Mouse (Mus musculus) kidney, adult 11 months (tissue): ENCODE measurements around the gene Scaf1.
"Not testable (repeated sequence)": the region's sequence is repeated elsewhere in the genome, so short reads cannot be mapped to it uniquely, and the experiment has no call there.

Experiments used
- DNase-seq: peaks from one replicate; pipeline ENCODE4 v3.0.0; 2022

Gene Scaf1

GRCm38 (mm10) chr7:45043307-45043706 is 27.1 kb upstream of the Scaf1 start:
- DNase-seq, result no peak

DNA sequence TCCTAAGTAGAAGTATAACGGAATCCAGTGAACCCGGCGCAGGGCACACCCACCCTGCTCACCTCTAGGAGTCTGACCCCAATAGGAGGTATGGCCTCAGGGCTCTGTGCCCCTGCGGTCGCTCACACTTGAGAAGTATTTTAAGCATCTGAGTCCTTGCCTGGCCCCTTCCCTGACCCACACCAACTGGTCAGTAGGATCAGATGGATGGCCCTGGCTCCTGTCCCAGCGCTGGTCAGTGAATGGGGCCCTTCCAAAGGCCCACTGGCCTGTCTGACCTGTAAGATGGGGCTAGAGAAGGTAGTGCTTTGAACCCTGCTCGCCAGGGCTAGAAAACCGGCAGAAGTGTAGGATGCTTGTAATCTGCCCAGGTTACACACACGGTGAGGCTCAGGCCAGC is 24.7 kb upstream of the Scaf1 start:
- DNase-seq, result no peak

GRCm38 (mm10) chr7:45038411-45038810 is 22.2 kb upstream of the Scaf1 start:
- no peak for DNase-seq

- no peak for DNase-seq
Measured at GRCm38 (mm10) chr7:45037720-45038361, 21.7 kb upstream of the Scaf1 start.

- DNase-seq, result no peak
Measured at GRCm38 (mm10) chr7:45036702-45037101, 20.5 kb upstream of the Scaf1 start.

DNA sequence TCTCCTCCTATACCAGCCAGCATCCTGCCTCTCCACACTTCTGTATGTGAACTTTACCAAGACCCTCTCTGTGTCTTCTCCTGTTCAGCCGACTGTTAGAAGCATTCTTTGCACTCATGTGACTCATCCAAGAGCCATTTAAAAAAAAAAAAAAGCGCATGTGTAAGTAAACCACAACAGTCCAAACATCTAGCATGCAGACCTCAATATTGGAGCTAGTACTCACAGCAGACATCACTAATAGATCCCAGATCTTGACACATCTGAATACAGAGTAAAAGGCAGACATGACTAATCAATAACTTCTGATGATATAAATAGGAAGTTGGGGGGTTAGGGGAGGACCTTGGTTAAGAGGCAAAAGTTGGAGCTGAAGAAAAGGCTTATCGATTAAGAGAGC is 19.5 kb upstream of the Scaf1 start:
- no peak for DNase-seq

DNA sequence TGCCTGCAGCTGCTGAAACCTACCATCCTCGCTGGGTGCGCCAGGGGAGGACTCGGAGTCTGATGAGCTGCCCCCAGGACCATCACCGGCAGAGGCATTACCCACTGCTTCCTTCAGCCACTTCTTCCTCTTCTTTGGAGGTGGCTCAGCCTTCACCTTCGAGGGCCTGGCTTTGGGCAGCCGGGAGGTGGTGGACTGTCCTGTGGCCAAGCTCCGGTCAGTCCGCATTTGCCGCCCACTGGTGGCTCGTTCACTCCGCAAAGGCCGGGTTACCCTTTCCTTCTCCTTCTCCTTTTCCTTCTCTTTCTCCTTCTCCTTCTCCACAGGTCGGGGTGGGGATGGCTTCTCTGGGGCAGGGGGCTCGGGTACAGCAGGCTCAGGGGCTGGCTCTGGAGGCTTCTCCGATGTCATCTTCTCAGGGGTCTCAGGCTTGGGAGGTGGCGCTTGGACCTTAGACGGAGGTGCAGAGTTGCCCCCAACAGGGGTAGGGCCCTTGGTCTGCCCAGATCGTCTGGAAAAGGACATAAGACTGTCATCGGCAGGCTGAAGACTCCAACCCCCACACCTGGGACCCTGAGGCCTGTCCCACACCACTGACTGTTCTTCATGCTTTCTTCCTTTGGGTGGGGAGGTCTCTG is 17.7 kb upstream of the Scaf1 start:
- no peak for DNase-seq

DNA sequence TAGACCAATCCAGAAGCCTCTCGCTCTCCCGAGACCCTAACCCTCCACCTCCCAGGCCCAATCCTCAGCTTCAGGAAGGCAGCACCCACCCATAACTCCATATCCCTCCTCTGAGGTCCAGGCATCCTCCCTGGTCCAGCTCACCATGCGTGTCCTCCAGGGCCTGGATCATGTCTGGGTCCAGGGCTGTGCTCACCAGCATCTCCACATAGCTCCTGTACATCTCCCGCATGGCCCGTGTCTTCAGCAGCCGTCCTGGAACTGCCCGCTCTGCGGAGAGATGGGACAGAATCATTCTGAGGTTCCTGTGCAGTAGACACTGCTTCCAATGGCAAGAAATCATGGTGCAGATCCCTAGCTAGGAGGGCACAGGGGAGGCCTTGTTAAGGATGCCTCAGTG is 14.7 kb upstream of the Scaf1 start:
- DNase-seq, result no peak

- DNase-seq, result no peak
Measured at GRCm38 (mm10) chr7:45029995-45030394, 13.8 kb upstream of the Scaf1 start.

GRCm38 (mm10) chr7:45028351-45028750 is 12.2 kb upstream of the Scaf1 start:
- no peak for DNase-seq

DNA sequence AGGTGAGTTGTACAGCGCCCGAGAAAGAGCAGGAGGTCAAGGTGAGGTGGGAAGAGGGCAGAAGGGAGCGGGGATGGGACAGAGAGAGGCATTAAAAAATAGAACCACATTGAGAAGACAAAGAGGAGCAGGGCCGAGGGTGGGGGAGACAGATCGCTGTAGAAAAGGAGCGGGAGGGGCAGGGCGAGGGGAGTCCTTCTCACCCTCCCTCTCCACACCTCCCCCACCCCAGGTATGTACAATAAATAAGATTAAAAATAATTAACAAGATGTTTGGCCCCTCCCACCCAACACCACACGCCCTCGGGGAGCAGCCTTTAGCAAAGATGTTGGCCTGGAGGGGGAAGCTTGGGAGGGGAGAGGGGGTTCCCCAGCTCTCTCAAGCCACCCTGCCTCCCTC is 11.6 kb upstream of the Scaf1 start:
- no peak for DNase-seq

DNA sequence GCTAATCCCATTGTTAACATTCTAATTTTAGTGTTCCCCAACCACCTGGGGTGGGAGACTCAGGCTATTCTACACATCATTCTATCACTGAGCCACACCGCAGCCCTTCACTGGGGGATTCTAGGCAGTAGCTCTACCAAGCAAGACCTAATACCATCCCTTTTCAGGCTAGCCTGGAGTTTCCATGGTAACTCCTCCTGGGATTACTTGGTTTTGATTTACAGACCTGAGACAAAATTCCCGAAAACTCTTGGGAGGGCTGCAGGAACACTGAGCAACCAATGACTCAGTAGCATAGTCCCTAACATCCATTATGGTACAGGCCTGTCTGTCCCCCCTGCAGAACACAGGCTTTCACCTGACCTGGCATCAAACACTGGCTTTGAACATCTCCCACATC is 10.1 kb upstream of the Scaf1 start:
- DNase-seq, result no peak

DNA sequence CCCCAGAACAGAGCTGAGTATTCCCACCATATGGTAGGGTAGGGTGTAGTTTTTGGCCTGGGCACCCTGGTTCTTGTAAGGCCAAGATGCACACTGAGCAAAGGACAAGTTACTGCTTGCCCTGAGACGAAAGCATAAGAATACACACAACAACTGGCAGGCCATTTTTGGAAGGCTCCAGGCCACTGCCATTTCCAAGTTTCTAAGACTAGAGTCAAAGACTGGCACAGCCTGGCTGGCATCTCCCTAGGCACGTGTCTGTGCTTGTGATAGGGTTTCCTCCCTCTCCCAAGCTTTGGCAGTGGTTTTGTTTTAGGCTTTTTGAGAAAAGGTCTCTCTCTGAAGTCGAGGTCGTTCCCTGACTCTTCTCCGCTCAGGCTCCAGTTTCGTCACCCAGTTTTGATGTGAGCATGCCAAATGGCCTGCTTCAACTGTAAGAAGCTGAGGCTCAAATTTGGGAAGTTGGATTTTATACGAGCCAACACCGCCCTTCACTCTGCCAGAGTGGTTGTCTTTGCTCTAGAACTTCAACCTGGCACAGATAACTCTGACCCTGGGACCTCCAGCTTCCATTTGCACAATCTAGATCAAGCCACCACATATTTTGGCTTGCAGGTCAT is 9.5 kb upstream of the Scaf1 start:
- DNase-seq, result no peak

DNA sequence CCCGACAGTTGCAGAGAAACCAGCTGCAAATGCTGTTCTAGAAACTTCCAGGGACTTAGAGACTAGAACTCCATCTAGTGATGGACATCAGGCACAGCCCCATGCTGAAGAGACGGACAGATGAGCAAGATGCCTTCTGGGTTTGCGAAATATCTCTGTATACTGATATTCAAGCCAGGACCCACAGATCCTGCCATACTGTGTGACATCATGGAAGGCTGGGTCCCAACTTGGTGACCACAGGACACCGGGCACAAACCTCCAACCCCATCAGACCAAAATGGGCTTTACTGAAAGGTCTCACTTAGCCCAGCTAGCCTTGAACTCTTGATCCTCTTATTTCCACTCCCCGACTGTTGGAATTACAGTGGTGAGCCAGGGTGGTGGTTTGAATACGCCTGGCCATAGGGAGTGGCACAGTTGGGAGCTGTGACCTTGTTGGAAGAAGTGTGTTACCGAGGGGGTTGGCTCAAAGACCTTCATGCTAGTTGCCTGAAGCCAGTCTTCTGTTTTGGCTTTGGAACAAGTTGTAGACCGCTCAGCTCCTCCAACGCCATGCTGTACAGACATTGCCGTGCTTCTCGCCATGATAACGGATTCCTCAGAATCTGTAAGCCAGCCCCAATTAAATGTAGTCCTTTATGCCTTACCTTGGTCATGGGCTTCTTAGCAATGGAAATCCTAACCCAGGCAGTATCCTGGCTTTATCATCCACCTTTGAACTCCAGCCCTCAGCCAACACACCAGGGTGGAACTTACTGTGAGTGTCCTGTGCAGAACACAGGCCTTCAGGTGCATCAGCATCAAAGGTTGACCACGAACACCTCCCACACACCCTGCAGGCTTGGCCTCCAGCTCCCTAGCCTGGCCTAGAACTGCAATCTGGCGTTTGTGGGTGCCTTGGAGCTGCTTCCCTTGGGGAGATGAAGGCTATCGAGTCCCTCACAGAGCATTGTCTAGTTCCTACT is 8.4 kb upstream of the Scaf1 start:
- no peak for DNase-seq

DNA sequence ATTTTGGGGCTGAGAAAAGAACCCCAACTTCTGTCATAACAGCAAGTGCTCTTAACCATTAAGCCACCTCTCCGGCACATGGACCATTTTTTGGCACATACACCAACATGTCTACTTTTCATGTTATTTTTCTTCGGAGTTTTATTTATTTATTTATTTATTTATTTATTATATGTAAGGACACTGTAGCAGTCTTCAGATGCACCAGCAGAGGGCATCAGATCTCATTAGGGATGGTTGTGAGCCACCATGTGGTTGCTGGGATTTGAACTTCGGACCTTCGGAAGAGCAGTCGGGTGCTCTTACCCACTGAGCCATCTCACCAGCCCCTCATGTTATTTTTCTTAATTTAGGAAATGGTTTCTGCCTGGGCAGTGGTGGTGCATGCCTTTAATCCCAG is 7.5 kb upstream of the Scaf1 start:
- DNase-seq, result not testable (repeated sequence)

- DNase-seq, result no peak
Measured at GRCm38 (mm10) chr7:45020225-45020624, 4.1 kb upstream of the Scaf1 start.

GRCm38 (mm10) chr7:45019031-45019571 is 2.9 kb upstream of the Scaf1 start:
- peak; percentile 76 for DNase-seq

GRCm38 (mm10) chr7:45017242-45018061 is 1.3 kb upstream of the Scaf1 start, which contains the start of gene Rras:
Rras (plus strand) TSS chr7:45017961.
- peak; percentile 99 for DNase-seq

GRCm38 (mm10) chr7:45016761-45017160 is 598 bp upstream of the Scaf1 start:
- DNase-seq, result no peak

DNA sequence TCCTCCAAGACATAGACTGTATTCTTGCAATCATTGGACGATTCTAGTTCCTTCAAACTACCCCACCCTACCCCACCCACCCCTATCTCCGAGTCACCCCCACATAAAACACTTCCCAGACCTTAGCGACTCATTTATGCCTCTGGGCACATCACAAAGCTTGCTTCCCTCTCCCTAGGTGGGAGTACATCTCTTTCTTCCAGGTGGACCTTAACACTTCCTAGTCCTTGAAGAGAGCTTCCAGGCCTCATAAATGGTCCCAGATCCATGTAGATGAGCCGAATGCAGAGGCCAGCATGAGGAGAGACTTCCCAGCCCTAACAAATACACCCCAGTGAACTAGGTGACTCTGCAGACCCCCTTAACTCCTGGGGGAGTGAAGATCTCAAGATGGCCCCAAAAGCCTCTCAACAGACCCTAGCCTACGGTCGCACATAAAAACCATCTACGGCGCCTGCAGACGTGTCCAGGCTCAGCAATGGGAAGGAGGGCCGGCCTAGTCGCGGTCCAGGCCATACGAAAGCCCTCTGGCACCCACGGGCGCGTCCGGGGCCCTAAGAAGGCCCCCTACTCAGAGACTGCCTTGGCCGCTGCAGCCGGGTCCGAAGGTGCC is 713 bp downstream of the Scaf1 start:
- DNase-seq, result no peak

DNA sequence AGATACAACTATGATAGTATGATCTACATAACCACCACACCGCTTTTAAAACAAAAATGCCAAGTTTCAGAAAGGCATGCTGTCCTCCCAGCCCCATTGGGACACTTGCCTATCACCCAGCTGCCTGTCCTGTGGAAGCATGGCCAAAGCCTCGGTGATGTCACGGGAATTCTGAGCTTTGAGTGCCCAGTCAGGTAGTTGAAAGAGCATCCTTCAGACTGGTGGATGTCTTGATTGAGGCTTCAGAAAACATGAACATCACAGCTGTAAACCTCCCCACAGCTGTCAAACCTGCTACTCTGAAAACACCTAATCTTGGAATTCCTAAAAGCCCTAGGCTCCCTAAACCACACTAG is 2.1 kb downstream of the Scaf1 start:
- DNase-seq, result no peak
